Mouse (Mus musculus) gastrocnemius, postnatal 4 days (tissue): ENCODE data around the gene Rapgef4. TPM values are rescaled to one million over a fixed set of nuclear protein-coding genes. Genes with fewer than 3 reads are reported as not detected.

Experiments
- DNase-seq, 2 experiments: peaks; one replicate each; pipeline ENCODE4 v3.0.0; 2021 to 2022; ENCODE audit warnings: low spot score in 2 of 2, mixed read lengths in 2 of 2
- long read RNA-seq, 2 experiments: library from polyadenylated mRNA; stranded (forward); transcript quantifications; one replicate each; pipeline ENCODE4 v2.0.0; 2021
- total RNA-seq, 2 experiments: library from RNA; stranded (reverse); gene quantifications; 2 replicates each; pipeline ENCODE4 v1.2.3; 2021

Gene Rapgef4
- 1 to 10 TPM; 5.8 to 6.1 TPM for total RNA-seq
- long read RNA-seq, experiment 1, partial matches to known transcripts: 1 of 5 reads
- long read RNA-seq, experiment 1, other reads (novel, unspliced or antisense): 3 of 5 reads
- long read RNA-seq, experiment 2, partial matches to known transcripts: 0 of 2 reads
- long read RNA-seq, experiment 2, other reads (novel, unspliced or antisense): 2 of 2 reads

DNA sequence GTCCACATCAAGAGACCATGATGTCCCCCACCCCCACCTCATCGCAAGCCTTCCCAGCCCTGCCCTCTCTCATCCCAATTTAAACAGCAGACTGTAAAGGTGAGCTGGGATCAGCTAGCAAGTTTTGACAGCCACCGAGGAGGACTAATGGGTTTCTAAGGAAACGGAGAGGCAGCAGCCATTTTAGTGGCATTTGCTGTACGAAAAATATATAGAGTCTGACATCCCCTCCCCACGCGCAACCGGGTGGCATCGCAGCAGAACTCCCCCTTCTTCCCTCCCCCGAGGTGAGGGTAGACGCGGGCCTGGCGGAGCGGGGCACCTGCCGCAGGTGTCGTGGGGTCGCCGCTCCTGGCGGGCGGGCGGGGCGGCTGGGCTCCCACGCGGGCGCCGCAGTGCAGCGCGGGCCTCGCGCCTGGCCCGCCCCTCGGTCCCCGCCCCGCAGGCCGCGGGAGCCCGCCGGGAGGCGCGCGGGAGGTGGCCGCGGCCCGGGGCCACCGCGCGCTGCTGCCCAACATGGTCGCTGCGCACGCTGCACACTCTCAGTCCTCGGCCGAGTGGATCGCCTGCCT is at the start of gene Rapgef4:
Gene Rapgef4 (plus strand): TSS at position 470 of the 572 bp plus-strand sequence.
- no peak for DNase-seq

GRCm38 (mm10) chr2:71934046-71934445 is 47.0 kb upstream of the Rapgef4 start:
- no peak for DNase-seq

DNA sequence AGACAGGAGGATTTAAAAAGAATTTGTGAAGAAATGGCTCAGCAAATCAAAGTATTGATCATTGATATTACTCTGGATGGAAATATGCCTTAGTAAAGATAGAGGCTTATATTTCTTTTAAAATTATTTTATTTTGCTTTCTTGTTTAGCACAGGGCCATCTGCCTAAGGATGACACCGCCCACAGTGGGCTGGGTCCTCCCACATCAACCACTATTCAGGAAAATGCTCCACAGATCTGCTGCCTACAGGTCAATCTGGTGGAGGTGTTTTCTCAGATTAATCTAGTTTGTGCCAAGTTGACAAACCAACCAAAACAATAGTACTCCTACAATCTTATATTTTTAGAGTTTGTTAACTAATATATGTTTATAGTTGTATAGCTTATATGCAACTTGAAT is 44.3 kb upstream of the Rapgef4 start:
- DNase-seq: no peak

GRCm38 (mm10) chr2:71937649-71938308 is 43.3 kb upstream of the Rapgef4 start:
- no peak for DNase-seq

- no peak for DNase-seq
Measured at GRCm38 (mm10) chr2:71938716-71939393, 42.2 kb upstream of the Rapgef4 start.

- no peak for DNase-seq
Measured at GRCm38 (mm10) chr2:71941005-71941720, 39.9 kb upstream of the Rapgef4 start.

GRCm38 (mm10) chr2:71941721-71942087 is 39.3 kb upstream of the Rapgef4 start:
- no peak for DNase-seq

GRCm38 (mm10) chr2:71951212-71951611 is 29.8 kb upstream of the Rapgef4 start:
- no peak for DNase-seq

- peak in 1 of 2 experiments; percentile 48 for DNase-seq
Measured at GRCm38 (mm10) chr2:71955637-71956036, 25.4 kb upstream of the Rapgef4 start.

DNA sequence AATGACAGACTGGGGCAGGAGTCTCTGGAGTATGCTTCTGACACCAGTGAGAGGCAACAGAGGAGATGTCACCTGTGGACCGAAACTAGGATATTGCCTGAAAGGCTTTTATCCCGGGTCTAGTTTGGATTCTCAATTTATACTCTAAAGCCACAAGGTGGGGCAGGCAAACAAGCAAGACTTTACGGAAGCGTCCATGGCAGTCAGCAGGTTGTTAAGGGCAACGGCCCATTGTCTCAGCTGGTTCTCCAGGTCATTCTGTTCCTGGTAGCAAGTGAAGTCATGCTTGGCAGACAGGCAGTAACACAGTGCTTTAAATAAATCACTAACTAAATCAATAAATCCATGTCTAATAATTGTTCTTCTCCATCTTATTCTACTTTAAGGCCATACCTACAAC is 24.6 kb upstream of the Rapgef4 start:
- no peak for DNase-seq

DNA sequence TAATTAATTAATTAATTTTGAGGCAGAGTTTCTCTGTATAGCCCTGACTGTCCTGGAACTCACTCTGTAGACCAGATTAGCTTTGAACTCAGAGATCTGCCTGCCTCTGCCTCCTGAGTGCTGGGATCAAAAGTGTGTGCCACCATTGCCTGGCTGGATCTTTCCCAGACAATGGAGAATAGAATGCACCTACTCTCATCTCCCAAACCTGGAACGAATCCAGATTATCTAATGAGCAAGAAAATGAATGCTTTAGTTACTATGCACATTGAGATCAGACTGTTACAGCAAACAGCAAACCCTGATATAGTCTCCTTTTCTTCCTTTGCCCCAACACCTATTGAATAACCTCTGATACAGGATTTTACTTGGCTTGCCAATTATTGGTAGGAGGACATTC is 23.1 kb upstream of the Rapgef4 start:
- DNase-seq: no peak

GRCm38 (mm10) chr2:71958393-71958792 is 22.6 kb upstream of the Rapgef4 start:
- DNase-seq: peak; percentile 56 to 66

GRCm38 (mm10) chr2:71964216-71964615 is 16.8 kb upstream of the Rapgef4 start:
- no peak for DNase-seq

- no peak for DNase-seq
Measured at GRCm38 (mm10) chr2:71965476-71965875, 15.6 kb upstream of the Rapgef4 start.

GRCm38 (mm10) chr2:71966737-71967136 is 14.3 kb upstream of the Rapgef4 start:
- no peak for DNase-seq

GRCm38 (mm10) chr2:71967855-71968254 is 13.2 kb upstream of the Rapgef4 start:
- DNase-seq: no peak

DNA sequence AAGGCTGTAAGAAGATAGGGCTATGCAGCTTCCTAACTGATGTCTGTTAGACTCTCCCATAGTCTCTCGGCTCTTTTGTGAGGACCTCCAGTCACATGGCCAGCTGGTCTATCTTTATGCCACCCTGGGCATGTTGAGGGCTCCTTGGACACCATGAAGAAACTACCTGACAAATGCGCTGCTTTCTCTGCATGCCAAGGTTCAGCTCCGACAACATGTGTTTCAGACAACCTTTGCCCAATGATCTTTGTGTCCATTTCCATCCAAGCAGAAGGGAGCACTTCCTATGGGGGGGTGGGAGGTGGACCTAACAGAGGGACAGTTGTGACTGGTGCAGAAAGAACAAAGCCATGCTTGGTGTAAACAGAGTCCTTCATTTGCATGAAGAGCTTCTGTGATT is 7.4 kb upstream of the Rapgef4 start:
- no peak for DNase-seq

DNA sequence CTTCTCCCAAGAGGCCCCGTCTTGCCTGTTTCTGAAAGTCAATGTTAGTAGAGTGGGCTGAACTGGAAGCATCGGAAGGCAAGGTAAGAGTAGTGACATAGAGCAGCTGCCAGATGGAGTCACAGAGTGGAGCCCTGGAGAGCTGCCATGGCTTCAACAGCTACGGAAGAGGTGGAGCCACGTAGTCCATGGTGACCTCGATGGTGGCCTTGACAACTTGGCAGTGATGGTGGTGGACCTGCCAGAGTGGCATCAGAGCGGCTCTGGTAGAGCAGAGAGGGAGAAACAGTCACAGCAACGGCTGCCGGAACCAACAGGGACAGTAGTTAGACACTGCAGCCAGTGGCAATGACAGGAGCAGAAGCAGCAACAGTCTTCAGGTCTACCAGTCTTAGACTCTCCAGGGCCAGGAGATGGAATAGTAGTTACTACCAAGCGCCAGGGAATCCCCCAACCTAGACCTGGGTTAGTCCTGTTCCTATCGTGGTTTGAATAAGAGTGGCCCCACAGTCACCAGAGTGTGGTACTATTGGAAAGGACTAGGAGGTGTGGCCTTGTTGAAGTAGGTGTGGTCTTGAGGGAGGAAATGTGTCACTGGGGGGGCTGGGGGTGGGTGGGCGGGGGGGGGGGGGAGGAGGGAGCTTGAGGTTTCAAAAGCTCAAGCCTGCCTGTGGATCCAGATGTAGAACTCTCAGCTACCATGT is 6.7 kb upstream of the Rapgef4 start:
- no peak for DNase-seq

DNA sequence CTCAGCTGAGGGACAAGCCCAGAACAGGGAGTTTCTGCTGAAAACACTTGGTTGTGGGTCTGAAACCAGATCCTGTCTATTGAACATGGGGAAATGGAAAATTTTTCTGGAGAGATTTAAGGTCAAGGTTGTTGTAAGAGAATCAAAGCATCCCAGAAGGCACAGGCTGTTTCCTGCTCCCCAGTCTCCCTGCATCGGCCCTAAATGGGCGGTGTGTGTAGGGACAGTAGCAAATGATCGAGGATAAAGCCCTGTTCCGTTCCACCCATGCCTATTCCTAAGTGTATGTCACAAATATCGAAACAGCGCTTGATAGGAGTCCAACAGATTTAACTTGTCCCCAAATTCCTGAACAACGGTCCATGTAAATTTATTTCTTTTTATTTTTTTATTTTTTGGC is 1.1 kb upstream of the Rapgef4 start:
- no peak for DNase-seq

GRCm38 (mm10) chr2:71981343-71981851 is 357 bp downstream of the Rapgef4 start:
- DNase-seq: no peak

DNA sequence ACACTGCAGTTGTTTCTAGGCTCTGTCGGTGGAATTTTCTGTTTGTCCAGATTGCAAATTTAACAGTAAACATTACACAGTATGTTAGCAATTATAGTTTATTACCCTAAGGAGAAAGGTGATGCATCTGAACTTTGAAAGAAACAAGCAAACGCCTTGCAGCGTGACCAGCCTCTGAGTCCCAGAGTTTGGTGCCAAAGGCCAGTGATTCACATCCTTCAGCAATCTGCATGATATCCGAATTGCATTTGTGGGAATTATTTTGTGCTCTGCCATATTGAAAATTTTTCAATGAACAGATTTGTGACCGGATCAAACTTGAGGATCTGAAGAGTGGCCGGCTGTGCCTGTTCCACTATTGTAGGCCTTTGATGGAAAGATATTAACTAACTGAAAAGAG is 856 bp downstream of the Rapgef4 start:
- DNase-seq: no peak
